Mouse (Mus musculus): ENCODE data around the gene Lrig1. TPM values are rescaled to one million over a fixed set of nuclear protein-coding genes. Genes with fewer than 3 reads are reported as not detected.

Lrig1 gene
- polyA plus RNA-seq, 1 experiment, result 10.8 TPM

DNA sequence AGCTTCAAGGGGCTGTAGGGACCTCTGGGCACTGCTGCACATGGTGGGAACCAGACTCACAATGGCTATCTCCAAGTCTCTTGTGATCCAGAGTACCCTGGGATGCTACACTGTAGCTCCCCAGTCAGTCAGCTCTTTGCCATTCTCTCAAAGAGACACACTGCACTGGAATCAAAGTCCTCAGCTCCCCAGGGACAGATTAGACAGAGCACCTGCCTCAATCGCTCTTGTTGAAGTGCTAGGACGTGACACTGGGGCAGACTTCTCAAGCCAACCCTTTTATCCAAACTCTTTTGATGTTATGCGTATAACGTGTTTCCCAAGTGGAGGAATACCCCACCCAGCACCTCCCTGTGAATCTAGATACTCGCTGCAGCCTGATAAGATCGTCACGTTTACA lies 23.7 kb downstream of the Lrig1 start:
- DNase-seq (ENCODE audit: low spot score), result no peak

DNA sequence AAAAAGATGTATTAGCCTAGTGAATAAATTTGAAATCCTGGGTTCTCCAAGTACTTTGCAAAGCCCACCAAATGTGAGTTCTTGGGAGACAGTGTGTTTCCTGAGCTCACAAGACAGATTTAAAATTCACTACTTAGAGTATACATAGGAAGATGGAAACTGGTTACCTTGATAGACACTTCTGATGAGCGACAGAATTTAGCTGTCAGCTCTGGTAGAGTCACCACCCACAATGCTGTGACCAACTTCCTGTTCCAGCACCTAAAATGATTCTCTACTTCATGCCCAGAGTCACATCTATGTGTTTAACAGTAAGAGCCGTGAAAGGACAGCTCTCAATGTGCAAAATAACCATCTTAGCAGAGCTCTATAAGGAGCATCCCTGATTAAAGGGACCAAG lies 27.5 kb downstream of the Lrig1 start:
- no peak for DNase-seq (ENCODE audit: low spot score)

DNA sequence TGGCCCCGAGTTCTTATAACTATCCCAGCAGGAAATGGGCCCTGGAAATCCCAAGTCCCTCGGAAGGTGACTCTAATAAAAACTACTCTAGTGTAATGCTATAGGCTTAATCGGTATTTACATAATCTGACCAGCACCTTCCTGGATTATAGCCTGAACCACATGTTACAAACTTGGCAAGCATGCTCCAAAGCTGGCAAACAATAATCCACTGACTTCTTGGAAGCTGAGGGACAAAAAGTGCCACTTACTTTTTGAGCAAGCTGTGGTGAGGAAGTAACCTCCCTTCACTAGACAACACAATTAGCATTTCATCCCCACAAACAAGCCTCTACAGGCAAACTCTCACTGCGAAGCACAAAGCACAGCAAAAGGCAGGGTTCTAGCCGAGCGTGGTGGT lies 30.6 kb downstream of the Lrig1 start:
- no peak for DNase-seq (ENCODE audit: low spot score)

DNA sequence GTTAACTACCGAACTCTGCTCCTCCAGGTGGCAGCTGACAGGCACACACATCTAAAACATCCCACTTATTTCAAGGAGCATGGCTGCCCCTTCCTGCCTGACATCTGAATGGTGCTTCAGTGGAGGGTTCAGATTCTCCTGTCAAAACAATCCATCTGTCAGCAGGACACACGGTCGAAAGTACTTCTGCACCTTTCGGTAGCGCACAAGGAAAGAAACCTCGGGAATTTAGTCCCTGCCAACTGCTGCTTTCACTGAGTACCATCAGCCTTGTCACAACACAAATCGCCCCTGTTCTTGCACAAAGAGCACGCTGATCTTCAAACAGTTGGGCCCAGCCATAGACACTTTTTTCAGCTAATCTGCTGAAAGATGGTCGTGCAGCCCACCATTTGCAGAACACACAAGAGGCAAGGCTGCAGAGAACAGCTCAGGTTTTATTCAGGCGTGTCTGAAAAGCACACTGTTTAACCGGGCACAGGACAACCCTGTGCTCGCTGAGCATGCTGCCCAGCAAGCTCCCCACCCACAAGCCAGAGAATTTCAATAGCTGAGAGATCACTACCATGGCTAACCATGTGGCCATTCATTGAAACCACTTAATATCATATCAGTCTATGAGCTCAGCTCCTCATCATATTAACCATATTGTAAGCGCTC lies 31.6 kb downstream of the Lrig1 start:
- no peak for DNase-seq (ENCODE audit: low spot score)

DNA sequence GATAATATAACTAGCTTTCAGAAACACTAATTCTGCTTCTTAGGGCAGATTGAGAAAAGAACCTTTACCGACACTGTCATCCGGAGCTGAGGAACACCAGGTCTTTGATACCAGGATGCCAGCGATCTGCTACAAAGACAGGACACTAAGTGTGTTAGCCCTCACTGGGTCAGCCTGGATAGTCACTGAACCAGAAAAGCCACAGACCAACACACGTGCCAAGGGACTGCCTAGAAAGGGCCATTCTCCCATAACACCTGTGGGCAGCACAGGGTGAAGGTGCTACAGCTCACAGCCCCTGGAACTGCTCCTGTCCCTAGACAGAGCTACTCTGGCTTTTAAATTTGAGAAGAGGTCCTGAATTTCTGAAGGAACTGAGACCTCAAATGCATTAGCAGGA lies 32.8 kb downstream of the Lrig1 start:
- no peak for DNase-seq (ENCODE audit: low spot score)

DNA sequence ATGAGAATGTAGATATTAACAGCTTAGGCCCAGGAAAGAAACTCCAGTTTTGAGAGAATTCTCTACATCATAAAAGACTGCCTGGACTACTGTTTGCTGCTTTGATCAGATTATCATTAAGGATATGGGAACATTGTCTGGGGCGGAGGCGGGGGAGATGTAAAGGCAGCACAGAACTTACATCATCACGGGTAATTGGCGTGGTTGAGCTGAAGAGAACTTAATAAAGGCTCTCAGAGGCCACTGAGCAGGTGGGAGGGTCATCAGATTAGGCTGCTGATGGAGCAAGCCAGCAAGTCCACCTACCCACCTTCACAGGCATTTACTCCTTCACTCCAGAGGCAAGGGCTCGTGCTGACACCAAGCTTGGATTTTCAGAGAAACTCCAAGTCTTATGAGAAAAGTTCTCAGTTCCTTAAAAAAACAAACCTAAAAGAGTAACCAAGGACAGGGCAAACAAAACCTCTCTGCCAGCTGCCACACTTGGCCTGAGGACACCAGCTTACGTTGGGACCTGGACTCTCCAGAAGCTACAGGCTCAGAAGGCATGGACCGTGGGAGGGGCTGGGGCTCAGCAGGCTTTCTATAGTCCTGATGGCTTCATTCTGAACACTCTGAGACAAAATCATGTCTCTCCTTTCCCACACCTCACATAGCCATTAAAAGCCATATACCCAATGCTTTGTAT lies 33.4 kb downstream of the Lrig1 start:
- DNase-seq (ENCODE audit: low spot score), result no peak

DNA sequence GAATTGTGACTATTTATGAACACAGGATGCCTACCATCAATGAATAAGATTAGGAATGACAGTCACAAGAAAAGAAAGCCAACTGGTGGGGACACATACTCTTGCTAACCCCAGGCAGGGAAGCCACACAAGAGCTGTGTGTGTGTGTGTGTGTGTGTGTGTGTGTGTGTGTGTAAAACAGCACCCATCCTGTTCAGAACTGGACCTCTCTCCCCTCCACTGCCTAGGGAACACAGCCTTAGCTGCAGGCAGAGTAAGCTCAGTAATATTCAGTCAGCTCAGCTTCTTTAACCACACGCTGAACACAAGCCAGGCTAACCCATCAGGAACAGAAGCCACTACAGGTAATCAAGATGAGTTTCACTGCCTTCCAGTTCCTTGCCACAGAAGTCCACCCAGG lies 34.3 kb downstream of the Lrig1 start:
- no peak for DNase-seq (ENCODE audit: low spot score)

DNA sequence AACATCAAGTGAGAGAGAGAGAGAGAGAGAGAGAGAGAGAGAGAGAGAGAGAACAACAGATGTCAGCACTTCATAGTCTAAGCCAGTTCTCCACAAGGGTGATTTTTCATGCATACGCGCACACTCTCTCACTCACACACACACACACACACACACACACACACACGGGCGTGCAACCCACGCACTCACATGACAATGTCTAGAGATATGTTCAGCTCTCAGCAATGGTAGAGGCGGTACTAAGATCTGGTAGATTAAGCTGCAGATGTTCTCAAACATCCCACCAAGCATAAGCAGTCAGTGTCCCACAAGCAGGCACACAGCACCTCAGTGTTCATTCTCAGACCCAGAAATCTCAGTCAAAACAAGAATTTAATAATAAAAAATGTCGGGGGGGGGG lies 34.7 kb downstream of the Lrig1 start:
- no peak for DNase-seq (ENCODE audit: low spot score)

DNA sequence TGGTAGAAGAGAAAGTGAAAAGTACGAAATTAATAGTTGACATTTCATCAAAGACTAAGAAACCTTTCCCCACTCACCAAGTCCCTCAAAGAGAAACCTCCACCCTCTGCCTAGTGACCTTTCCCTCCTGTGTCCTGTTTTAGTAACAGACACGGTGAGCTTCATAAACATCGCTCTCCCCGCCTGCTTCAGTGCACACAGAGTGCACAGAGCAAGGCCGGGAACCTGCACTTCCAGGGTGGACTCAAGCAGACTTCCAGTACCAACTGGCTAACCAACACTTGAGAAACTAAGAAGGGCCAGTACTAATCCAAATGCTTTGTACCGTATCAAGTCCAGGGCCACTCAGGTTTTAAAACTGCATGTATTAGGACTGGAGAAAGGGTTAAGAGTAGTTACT lies 36.0 kb downstream of the Lrig1 start:
- DNase-seq (ENCODE audit: low spot score), result no peak

DNA sequence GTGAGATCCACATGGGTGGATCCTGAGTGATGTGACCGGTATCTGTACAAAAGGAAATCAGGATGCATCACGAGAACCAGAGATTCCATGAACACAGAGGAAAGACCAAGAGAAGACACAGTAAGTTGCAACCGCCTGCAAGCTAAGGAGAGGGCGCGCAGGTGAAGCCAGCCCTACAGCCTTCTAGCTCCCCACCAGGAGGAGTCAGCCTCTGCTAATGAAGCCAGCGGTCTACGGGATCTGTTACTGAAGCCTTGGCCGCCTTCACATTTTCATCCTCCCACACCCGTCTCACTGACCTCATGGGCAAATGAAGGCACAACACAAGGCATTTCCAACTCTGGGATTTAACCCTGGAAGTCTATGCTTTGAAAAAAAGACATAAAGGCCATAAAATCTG lies 38.0 kb downstream of the Lrig1 start:
- DNase-seq (ENCODE audit: low spot score), result no peak

DNA sequence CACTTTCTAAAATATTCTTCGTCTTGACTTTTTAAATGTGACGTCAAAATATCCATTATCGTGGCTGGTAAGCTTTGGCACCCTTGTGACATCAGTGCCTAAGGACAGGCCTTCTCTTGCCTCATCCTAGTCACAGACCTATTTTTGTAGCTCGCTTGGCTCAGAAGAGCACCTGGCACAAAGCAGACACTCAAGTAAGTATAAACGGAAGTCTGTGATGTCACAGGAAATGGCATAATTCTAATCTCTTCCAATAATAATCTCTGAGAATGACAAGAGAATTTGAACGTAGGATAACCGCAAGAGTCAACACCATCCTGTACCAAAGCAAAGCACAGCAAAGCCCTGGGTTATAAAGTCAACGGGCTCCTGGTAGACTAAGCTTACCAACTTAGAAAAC lies 38.6 kb downstream of the Lrig1 start:
- DNase-seq (ENCODE audit: low spot score), result no peak

DNA sequence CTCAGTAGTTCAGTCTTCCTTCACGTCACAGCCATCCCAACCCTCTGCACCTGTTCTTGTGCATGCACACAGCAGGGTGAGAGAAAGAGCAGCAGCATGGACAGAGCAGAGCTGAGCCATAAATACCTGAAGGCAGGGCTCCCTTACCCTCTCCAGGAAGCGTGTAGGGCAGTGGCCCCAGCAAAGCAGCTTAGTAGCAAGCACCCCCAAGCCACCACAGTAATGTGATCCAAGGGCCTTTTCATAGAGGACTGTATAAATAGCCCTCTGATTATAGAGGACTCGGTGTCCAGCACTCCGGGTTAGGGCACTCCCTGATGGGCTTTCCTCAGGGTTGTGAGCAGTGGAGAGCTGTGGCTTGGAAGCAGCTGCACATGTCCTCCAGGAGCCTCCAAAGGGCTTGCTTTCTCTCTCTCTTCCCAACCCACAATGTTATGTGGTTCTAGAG lies 40.0 kb downstream of the Lrig1 start:
- no peak for DNase-seq (ENCODE audit: low spot score)

DNA sequence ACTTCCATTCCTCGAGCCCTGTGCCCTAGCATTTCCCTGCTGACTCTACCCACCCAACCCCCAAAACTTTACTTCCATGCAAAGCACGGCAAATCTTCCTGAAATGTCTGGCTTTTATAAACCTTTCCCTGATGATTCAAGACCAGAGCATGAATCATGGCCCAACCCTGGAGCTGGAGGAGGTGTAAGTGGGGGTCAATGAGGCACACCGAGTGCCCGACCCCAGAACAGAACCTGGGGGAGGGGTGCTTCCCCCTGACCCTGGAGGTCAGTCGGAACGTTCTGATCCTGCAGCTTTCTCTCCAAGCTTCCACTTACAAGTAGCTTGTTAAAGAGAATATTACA lies 41.9 kb downstream of the Lrig1 start:
- DNase-seq (ENCODE audit: low spot score), result no peak

DNA sequence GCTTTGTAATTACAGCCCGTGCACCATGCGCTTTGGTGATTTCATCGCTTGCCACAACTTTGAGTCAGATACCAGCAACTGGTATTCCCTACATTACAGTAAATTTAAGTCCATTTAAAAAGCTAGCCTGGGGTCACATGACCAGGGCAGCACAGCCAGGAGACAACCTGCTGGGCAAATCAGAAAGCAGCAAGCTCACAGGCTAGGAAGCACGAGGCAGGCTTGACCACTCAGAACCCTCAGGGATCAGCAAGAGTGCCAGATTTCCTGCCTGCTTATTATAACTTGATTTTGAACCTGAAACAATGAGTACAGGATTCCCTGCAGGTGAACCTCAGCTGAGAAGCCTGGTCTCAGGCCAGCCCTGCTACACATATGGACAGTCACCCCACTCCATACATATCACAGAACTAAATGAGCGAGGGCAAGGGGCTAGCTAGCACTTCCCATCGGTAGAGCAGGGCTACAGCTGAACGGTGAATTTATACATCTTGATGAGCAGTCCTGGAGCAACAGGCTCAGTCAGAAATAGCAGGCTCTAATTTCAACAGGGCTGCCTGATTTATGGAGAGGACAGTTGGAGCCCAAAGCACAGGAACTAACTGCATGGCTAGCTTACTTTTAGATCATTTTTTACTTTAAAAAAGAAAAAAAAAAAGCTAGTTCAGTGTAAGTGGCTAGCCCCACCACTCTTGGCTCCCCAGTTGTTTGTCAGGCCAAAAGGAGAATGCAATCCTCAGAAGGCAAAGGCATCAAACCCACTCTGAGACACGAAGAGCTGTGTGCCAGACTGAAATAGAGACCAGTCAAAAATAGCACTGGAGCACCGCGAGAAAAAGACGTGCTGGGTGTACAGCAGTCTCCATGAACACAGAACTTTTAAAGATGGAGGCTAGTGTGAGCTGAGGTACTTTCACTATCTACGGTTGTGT lies 42.5 kb downstream of the Lrig1 start:
- DNase-seq (ENCODE audit: low spot score), result no peak

DNA sequence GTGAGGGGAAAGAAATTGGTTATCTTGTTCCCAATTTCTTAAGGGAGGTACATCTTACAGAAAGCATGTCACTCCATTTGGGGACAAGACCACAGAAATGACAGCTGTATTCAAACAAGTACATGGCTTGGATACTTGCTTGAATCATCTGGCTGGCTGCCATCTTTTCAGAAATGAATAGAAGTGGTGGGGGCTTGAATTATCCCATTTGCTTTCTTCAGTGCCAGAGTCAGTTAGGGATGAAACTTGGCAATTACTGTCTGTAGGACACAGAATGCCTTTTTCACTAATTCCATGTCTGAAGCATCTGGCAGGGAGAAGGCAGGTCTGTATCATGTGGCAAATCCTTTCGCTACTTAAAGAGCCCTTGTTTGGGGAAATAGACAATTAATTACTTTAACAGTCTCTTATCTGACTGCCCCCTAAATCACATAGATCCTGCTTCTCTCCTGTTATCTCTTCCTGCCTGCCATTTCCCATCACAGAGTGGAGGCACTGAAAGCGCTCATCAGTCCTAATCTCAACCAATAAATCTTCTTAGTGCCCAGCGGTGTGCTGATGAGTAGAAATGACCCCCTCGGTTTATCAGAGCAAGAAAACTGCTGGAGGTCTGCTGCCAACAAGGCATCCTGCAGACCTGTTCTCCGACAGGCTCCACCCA lies 44.0 kb downstream of the Lrig1 start:
- no peak for DNase-seq (ENCODE audit: low spot score)

DNA sequence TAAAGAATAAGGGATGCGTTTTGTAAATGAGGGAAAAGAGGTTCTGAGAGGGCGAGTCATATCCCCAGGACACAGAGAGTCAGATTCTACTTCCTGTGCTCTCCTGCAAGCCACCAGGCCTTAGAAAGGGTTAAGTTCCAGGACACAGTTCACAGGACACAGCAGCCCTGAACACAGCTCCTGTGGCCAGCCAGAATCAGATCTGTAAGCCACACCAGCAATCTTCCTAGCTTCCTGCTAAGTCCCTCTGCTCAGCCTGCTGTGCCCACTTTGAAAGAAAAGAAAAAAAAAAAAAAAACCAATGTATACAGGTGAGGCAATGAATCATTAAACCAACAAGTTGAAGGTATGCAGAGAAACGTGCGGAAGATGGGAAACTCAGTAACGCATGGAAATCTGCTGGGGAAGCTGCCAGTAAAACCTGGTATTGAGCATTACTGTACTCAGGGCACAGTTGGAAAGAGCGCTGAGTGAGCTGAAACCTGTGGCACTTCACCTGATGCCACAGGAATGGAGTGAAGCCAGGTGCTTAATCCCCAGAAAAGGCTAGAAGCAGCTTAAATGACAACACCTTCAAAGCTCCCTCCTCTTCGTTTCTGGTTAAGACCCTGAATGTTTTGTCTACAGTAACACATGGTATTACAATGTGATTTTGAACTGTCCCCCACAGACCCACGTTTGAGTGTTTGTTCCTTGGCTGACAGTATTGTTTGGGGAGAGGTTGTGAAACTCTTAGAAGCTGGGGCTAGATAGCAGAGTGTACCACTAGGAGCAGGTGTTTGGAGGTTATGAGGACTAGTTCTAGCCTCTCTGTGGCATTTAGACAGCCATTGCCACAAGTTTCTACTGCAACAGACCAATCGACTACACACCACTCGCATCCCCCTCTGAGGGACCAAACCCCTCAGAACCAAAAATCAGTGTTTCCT lies 46.3 kb downstream of the Lrig1 start:
- no peak for DNase-seq (ENCODE audit: low spot score)

DNA sequence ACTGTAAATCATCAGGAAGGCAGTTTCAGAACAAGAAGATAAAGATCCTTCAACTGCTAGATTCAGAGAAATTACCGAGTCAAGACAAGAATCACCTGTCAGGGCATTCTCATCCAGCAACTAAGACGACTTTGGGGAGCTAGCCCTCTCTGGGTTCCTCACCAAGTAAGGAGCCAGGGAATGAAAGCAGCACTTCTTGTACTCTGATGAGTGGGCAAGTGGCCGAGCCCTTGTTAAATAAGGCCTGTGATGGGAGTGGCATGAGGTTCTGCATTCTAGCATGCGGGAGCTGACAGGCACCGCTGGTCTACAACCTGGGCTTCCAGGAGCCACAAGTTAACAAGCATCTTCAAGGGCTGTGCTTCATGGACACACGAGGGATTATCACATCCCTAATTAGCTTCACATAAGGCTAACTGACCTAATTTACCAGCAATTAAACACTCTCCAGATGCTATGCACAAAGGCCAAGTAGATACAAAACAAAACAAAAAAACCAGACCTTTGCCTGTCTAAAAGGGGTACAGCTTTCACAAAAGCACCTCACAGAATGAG lies 47.2 kb downstream of the Lrig1 start:
- DNase-seq (ENCODE audit: low spot score), result no peak

DNA sequence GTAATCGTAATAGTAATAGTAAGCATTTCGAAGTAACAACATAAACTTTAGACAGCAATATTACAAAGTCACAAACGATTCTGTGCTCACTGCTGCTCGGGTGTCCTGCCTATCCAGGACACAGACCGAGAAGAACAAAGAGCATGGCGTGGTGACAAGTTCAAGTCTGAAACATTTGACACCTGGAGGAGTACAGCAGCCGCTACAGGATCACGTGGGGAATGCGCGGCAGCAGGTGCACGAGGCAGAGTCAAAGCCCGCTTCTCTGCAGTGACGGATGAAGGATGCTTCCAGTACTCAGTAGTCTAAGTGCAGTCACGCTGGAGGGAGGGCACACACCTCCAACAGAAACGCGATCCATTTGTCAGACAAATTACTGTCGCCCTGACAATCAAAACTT lies 48.4 kb downstream of the Lrig1 start:
- no peak for DNase-seq (ENCODE audit: low spot score)

DNA sequence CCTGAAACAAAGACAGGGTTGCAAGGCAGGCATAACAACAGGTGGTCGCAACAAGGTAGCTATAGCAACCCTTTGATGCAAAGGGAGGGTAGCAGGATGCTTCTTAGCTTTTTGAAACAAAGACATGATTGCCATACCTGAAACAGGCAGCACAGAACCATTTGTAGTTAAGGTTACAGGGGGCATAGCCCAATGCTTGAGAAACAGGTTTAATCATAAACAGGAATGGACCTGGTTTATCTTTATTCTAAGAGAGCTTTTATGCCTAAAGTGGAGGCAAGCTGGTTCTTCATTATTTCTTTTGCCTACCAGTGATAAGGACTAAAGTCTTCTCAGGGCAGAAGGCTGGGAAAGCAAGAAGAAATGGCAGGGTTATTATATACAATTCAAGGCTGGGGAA lies 50.3 kb downstream of the Lrig1 start:
- DNase-seq (ENCODE audit: low spot score), result no peak

DNA sequence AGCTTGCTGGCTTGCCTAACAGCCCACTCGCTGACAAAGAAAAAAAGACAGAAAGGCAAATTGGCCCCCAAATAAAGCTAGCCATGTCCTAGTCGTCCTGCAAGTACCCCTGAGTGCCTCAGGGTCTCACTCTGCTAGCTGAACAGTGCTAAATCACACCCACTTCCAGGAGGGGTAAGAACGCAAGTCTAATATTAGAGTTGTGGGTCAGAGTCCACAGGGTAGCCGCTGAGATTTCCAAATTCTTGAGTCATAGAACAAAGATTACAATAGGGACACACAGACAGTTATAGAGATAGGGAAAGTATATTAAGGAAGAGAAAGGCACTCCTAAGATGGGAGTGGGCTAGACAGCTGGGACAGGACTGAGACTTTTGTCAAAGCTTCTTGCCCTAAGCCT lies 51.5 kb downstream of the Lrig1 start:
- DNase-seq (ENCODE audit: low spot score), result no peak
